Mouse (Mus musculus) CH12.LX (cell line): ENCODE data around the gene Exoc2. TPM values are rescaled to one million over a fixed set of nuclear protein-coding genes. Genes with fewer than 3 reads are reported as not detected.

ENCODE experiments used
- DNase-seq: peaks from one replicate; pipeline ENCODE4 v3.0.0-alpha.2; 2013; ENCODE audit errors: extremely low read depth
- H3K27ac ChIP-seq: 2 replicates; pipeline ENCODE4 v1.5.1; 2012; ENCODE audit warnings: low read depth, mild to moderate bottlenecking, control low read depth, moderate library complexity; ENCODE audit not compliant: insufficient read depth
- H3K27me3 ChIP-seq: replicated peaks from 2 replicates; pipeline ENCODE3; 2012; ENCODE audit warnings: inconsistent platforms
- H3K36me3 ChIP-seq, 2 experiments: replicated peaks in 1 of 2; 2 replicates each; pipeline versions ENCODE3 to v1.6.1; 2012; ENCODE audit warnings: inconsistent platforms in 1 of 2, low read length in 1 of 2, mild to moderate bottlenecking in 1 of 2, mixed read lengths in 1 of 2, moderate library complexity in 1 of 2; ENCODE audit not compliant: control insufficient read depth in 1 of 2, insufficient read depth in 1 of 2
- H3K4me1 ChIP-seq, 2 experiments: 2 replicates each; pipeline ENCODE4 v1.6.1; 2012; ENCODE audit warnings: inconsistent platforms in 1 of 2, moderate library complexity in 1 of 2; ENCODE audit not compliant: insufficient read depth in 2 of 2, control insufficient read depth in 1 of 2
- H3K4me2 ChIP-seq: 2 replicates; pipeline ENCODE4 v1.6.1; 2012; ENCODE audit warnings: low read depth, mild to moderate bottlenecking, control low read depth; ENCODE audit not compliant: poor library complexity, insufficient read depth, severe bottlenecking
- H3K4me3 ChIP-seq, 3 experiments: fragments of 150-350 bp in 1 of 3; sonication (generic) in 1 of 3; replicated peaks in 1 of 3; 2 replicates each; pipeline versions ENCODE3 to v1.5.1; 2011 to 2012; ENCODE audit warnings: low read depth in 2 of 3, low read length in 2 of 3, mild to moderate bottlenecking in 2 of 3, moderate library complexity in 2 of 3, control low read depth in 1 of 3, improper control_type of control experiment in 1 of 3, inconsistent platforms in 1 of 3, mixed read lengths in 1 of 3; ENCODE audit not compliant: poor library complexity in 1 of 3
- H3K79me2 ChIP-seq: replicated peaks from 2 replicates; pipeline ENCODE4 v1.6.1; 2012; ENCODE audit warnings: mild to moderate bottlenecking, moderate library complexity; ENCODE audit not compliant: control insufficient read depth, poor library complexity, insufficient read depth, severe bottlenecking; ENCODE audit errors: extremely low read depth
- H3K9ac ChIP-seq: 2 replicates; pipeline ENCODE4 v1.6.1; 2012; ENCODE audit warnings: low read depth, mild to moderate bottlenecking, control low read depth, moderate library complexity; ENCODE audit not compliant: insufficient read depth
- H3K9me3 ChIP-seq: replicated peaks from 2 replicates; pipeline ENCODE3; 2012; ENCODE audit warnings: low read length, inconsistent platforms, mixed read lengths
- BHLHE40 ChIP-seq: IDR thresholded peaks from 2 replicates; pipeline ENCODE4 v1.6.1; 2011; ENCODE audit warnings: mild to moderate bottlenecking, low read depth, low read length, improper control_type of control experiment
- CHD1 ChIP-seq: IDR thresholded peaks from 2 replicates; pipeline ENCODE4 v1.6.1; 2012; ENCODE audit warnings: low read depth, low read length, improper control_type of control experiment, inconsistent platforms
- E2F4 ChIP-seq: IDR thresholded peaks from 2 replicates; pipeline ENCODE4 v1.6.1; 2011; ENCODE audit warnings: low read depth, low read length, improper control_type of control experiment; ENCODE audit not compliant: insufficient replicate concordance
- ELF1 ChIP-seq: IDR thresholded peaks from 2 replicates; pipeline ENCODE4 v1.6.1; 2014; ENCODE audit warnings: low read depth, mild to moderate bottlenecking, inconsistent platforms, low read length, improper control_type of control experiment
- EP300 ChIP-seq: IDR thresholded peaks from 2 replicates; pipeline ENCODE4 v1.6.1; 2011; ENCODE audit warnings: low read length, improper control_type of control experiment
- GABPA ChIP-seq: IDR thresholded peaks from 2 replicates; pipeline ENCODE4 v1.6.1; 2012; ENCODE audit warnings: low read depth, low read length, improper control_type of control experiment, inconsistent platforms; ENCODE audit not compliant: insufficient replicate concordance
- IRF4 ChIP-seq: IDR thresholded peaks from 2 replicates; pipeline ENCODE4 v1.6.1; 2014; ENCODE audit warnings: low read depth, mild to moderate bottlenecking, inconsistent platforms, low read length, improper control_type of control experiment
- JUN ChIP-seq: IDR thresholded peaks from 2 replicates; pipeline ENCODE4 v1.6.1; 2011; ENCODE audit warnings: low read depth, mild to moderate bottlenecking, low read length, improper control_type of control experiment, moderate library complexity; ENCODE audit not compliant: insufficient read depth
- JUND ChIP-seq: conservative IDR thresholded peaks from 2 replicates; pipeline ENCODE4 v1.6.1; 2011; ENCODE audit warnings: low read depth, low read length, improper control_type of control experiment
- KAT2A ChIP-seq: IDR thresholded peaks from 2 replicates; pipeline ENCODE4 v1.6.1; 2012; ENCODE audit warnings: low read length, improper control_type of control experiment, inconsistent platforms; ENCODE audit not compliant: insufficient replicate concordance
- MAX ChIP-seq: IDR thresholded peaks from 2 replicates; pipeline ENCODE4 v1.6.1; 2011; ENCODE audit warnings: low read length, improper control_type of control experiment
- MEF2A ChIP-seq: IDR thresholded peaks from 2 replicates; pipeline ENCODE4 v1.6.1; 2014; ENCODE audit warnings: low read depth, mild to moderate bottlenecking, inconsistent platforms, low read length, improper control_type of control experiment, borderline replicate concordance
- MXI1 ChIP-seq: IDR thresholded peaks from 2 replicates; pipeline ENCODE4 v1.6.1; 2011; ENCODE audit warnings: mild to moderate bottlenecking, low read depth, low read length, improper control_type of control experiment
- MYC ChIP-seq: IDR thresholded peaks from 2 replicates; pipeline ENCODE4 v1.6.1; 2011; ENCODE audit warnings: low read depth, mild to moderate bottlenecking, improper control_type of control experiment, low read length
- PAX5 ChIP-seq: IDR thresholded peaks from 2 replicates; pipeline ENCODE4 v1.6.1; 2012; ENCODE audit warnings: low read length, inconsistent platforms, mixed read lengths
- POLR2AphosphoS2 ChIP-seq: IDR thresholded peaks from 2 replicates; pipeline ENCODE4 v1.6.1; 2011; ENCODE audit warnings: low read depth, low read length, improper control_type of control experiment
- SIN3A ChIP-seq: IDR thresholded peaks from 2 replicates; pipeline ENCODE4 v1.6.1; 2012; ENCODE audit warnings: low read length, improper control_type of control experiment, inconsistent platforms
- TBP ChIP-seq: conservative IDR thresholded peaks from 2 replicates; pipeline ENCODE4 v1.6.1; 2011; ENCODE audit warnings: low read depth, low read length, improper control_type of control experiment
- TCF12 ChIP-seq: IDR thresholded peaks from 2 replicates; pipeline ENCODE4 v1.6.1; 2014; ENCODE audit warnings: low read depth, mild to moderate bottlenecking, inconsistent platforms, low read length, improper control_type of control experiment
- USF1 ChIP-seq: IDR thresholded peaks from 2 replicates; pipeline ENCODE4 v1.6.1; 2014; ENCODE audit warnings: low read depth, mild to moderate bottlenecking, inconsistent platforms, low read length, improper control_type of control experiment
- ZC3H11A ChIP-seq: IDR thresholded peaks from 2 replicates; pipeline ENCODE4 v1.6.1; 2012; ENCODE audit warnings: low read depth, mild to moderate bottlenecking, inconsistent platforms, low read length, improper control_type of control experiment
- ZKSCAN1 ChIP-seq: IDR thresholded peaks from 2 replicates; pipeline ENCODE4 v1.6.1; 2012; ENCODE audit warnings: low read depth, inconsistent platforms, low read length, improper control_type of control experiment, borderline replicate concordance
- ZNF384 ChIP-seq: IDR thresholded peaks from 2 replicates; pipeline ENCODE4 v1.6.1; 2012; ENCODE audit warnings: low read depth, low read length, improper control_type of control experiment, inconsistent platforms
- dilution Hi-C: fragments of 300-500 bp; cut with MboI; formaldehyde crosslinking; loops from 2 replicates; pipeline ENCODE4 v1.14.3; 2020; ENCODE audit warnings: low sequenced_read_pairs; ENCODE audit not compliant: extremely low pct_unique_long_range_greater_than_20kb, extremely low pct_ligation_motif_present
- in situ Hi-C: fragments of 300-500 bp; cut with MboI; formaldehyde crosslinking; loops from 3 replicates; pipeline ENCODE4 v1.14.3; 2019; ENCODE audit warnings: low sequenced_read_pairs, low pct_ligation_motif_present, low pct_unique_long_range_greater_than_20kb, mixed read lengths
- polyA plus RNA-seq: library from polyadenylated mRNA; unstranded; fragments of >175 nt; gene quantifications from 2 replicates; pipeline ENCODE4 v1.2.1, GENCODE M21; 2012; ENCODE audit warnings: low read depth; ENCODE audit not compliant: insufficient read length
- total RNA-seq, 2 experiments: library from RNA; depleted of rRNA; stranded (reverse); fragments of 300-350 nt in 1 of 2; fragments of >200 nt in 1 of 2; gene quantifications; 2 replicates each; pipeline ENCODE4 v1.2.3; 2012 to 2014

The Exoc2 gene
- total and polyA plus RNA-seq, 3 experiments: 21.1 to 33.0 (median 29.7) TPM

GRCm38 (mm10) chr13:30820555-30820954, 153.3 kb downstream of the Exoc2 start:
- Histone ChIP-seq H3K4me2 (no peak overlapping the region), H3K4me1 (peaks cover 7 to 20% of the 10 kb centered on the region in 2 experiments), H3K4me3 (no peak overlapping the region), H3K79me2 (no peaks in the 10 kb centered on the region), H3K27ac (no peak overlapping the region), H3K9me3 (no peaks in the 10 kb centered on the region), H3K9ac (no peak overlapping the region), H3K27me3 (no peaks in the 10 kb centered on the region)
- in situ Hi-C loops: no loop called here
- no peak for DNase-seq
- dilution Hi-C loops: no loop called here
- TF ChIP-seq MEF2A (peak; percentile 90), MAX (peak; percentile 54; the same call in 1 of the 2 replicates), BHLHE40 (peak; percentile 65), MXI1 (peak; percentile 65; the same call in 1 of the 2 replicates), MYC (0 out of 2 replicates have a peak, but pooled peaks have one; percentile 37), KAT2A (no peak)
- TF ChIP-seq, all 38 proteins: peak for 5
- H3K36me3 ChIP-seq: peaks cover 35 to 67% of the 10 kb centered on the region in 2 experiments

- Histone ChIP-seq H3K4me1 (peaks cover 5 to 20% of the 10 kb centered on the region in 2 experiments), H3K9ac (no peak overlapping the region), H3K27me3 (no peaks in the 10 kb centered on the region), H3K27ac (no peak overlapping the region), H3K79me2 (no peaks in the 10 kb centered on the region), H3K4me2 (no peak overlapping the region), H3K4me3 (no peak overlapping the region), H3K36me3 (peaks cover 35 to 67% of the 10 kb centered on the region in 2 experiments), H3K9me3 (no peaks in the 10 kb centered on the region)
- in situ Hi-C loops: no loop called here
- dilution Hi-C loops: no loop called here
- DNase-seq: no peak
- TF ChIP-seq BHLHE40 (no peak), ELF1 (no peak), POLR2AphosphoS2 (no peak), JUN (no peak), MEF2A (no peak), TBP (no peak), JUND (no peak), ZNF384 (no peak), TCF12 (no peak), EP300 (no peak), ZKSCAN1 (no peak), USF1 (no peak), PAX5 (no peak), GABPA (no peak), MAX (no peak), SIN3A (no peak), E2F4 (no peak), ZC3H11A (no peak), IRF4 (no peak), CHD1 (no peak)
These were observed 154.0 kb downstream of the Exoc2 start for GRCm38 (mm10) chr13:30819891-30820290.
